Mouse (Mus musculus) embryonic facial prominence, embryonic 14.5 days (tissue): ENCODE results near the gene Rims3. TPM values are rescaled to one million over a fixed set of nuclear protein-coding genes. Genes with fewer than 3 reads are reported as not detected.

Experiments used
- ATAC-seq: fragments of 200-750 bp; cut with Nextera tagmentation; 2 replicates; pipeline ENCODE4 v1.8.0; 2017; ENCODE audit warnings: low read depth, moderate number of reproducible peaks, moderate TSS enrichment
- DNase-seq: peaks from one replicate; pipeline ENCODE4 v3.0.0-alpha.2; 2015; ENCODE audit warnings: low spot score
- H3K27ac ChIP-seq: fragments of 300-500 bp; sonication (generic); replicated peaks from 2 replicates; pipeline ENCODE4 v1.5.1; 2014; ENCODE audit warnings: low read depth, mild to moderate bottlenecking, low read length, moderate library complexity
- H3K27me3 ChIP-seq: fragments of 300-500 bp; sonication (generic); replicated peaks from 2 replicates; pipeline ENCODE4 v1.6.1; 2014; ENCODE audit warnings: low read length; ENCODE audit not compliant: control insufficient read depth, insufficient read depth
- H3K36me3 ChIP-seq: fragments of 300-500 bp; sonication (generic); 2 replicates; pipeline ENCODE4 v1.6.1; 2014; ENCODE audit warnings: low read length, mixed read lengths; ENCODE audit not compliant: control insufficient read depth, insufficient read depth
- H3K4me1 ChIP-seq: fragments of 300-500 bp; sonication (generic); 2 replicates; pipeline ENCODE4 v1.6.1; 2014; ENCODE audit warnings: antibody characterized with exemption, low read length; ENCODE audit not compliant: control insufficient read depth, insufficient read depth
- H3K4me2 ChIP-seq: fragments of 300-500 bp; sonication (generic); 2 replicates; pipeline ENCODE4 v1.6.1; 2014; ENCODE audit warnings: low read depth, mild to moderate bottlenecking, low read length, moderate library complexity, mixed read lengths
- H3K4me3 ChIP-seq: fragments of 300-500 bp; sonication (generic); 2 replicates; pipeline ENCODE4 v1.5.1; 2014; ENCODE audit warnings: low read depth, mild to moderate bottlenecking, low read length
- H3K9ac ChIP-seq: fragments of 300-500 bp; sonication (generic); 2 replicates; pipeline ENCODE4 v1.6.1; 2014; ENCODE audit warnings: low read depth, mild to moderate bottlenecking, low read length, moderate library complexity, mixed read lengths
- H3K9me3 ChIP-seq: fragments of 300-500 bp; sonication (generic); 2 replicates; pipeline ENCODE4 v1.6.1; 2016; ENCODE audit warnings: low read length; ENCODE audit not compliant: control insufficient read depth
- WGBS: fragments of 180-500 bp; shearing (Covaris S2); extraction: QIAGEN DNeasy Blood & Tissue Kit; methylation state at CpG from one replicate; pipeline ENCODE4 v1.1.7; 2014; 5-methylcytosine and 5-hydroxymethylcytosine counted together
- polyA plus RNA-seq: library from polyadenylated mRNA; unstranded; fragments of >200 nt; fragmentation: Nextera tagmentation; extraction: Ambion mirVana; gene quantifications from 2 replicates; pipeline ENCODE4 v1.2.1, GENCODE M21; 2014

Gene Rims3
- polyA plus RNA-seq, 1 experiment from 2014 or later, result 3.4 TPM

GRCm38 (mm10) chr4:120882002-120882625 is 27.5 kb downstream of the Rims3 start:
- Histone ChIP-seq H3K4me3 (no peak overlapping the region), H3K9me3 (no peaks in the 10 kb centered on the region), H3K9ac (no peak overlapping the region), H3K27me3 (no peaks in the 10 kb centered on the region; the same call in 1 of the 2 replicates), H3K36me3 (no peaks in the 10 kb centered on the region), H3K4me2 (no peak overlapping the region), H3K4me1 (peaks cover 6% of the 10 kb centered on the region; the same call in 1 of the 2 replicates), H3K27ac (no peak overlapping the region)
- 53% methylated on average over 3 of the region's 5 CpGs for WGBS
- DNase-seq (peak; percentile 34), ATAC-seq (no peak)

GRCm38 (mm10) chr4:120885208-120886120 is 30.8 kb downstream of the Rims3 start:
- H3K4me2 ChIP-seq, result no peak overlapping the region
- H3K27me3 ChIP-seq, result no peaks in the 10 kb centered on the region; the same call in 1 of the 2 replicates
- H3K36me3 ChIP-seq, result no peaks in the 10 kb centered on the region
- H3K9me3 ChIP-seq, result no peaks in the 10 kb centered on the region
- no peak overlapping the region for H3K4me3 ChIP-seq
- H3K9ac ChIP-seq, result 0 out of 2 replicates have a peak overlapping the region, but pooled peaks have one; percentile 4
- peaks cover 6% of the 10 kb centered on the region; the same call in 1 of the 2 replicates for H3K4me1 ChIP-seq
- WGBS, result 39% methylated on average over 13 of the region's 13 CpGs
- DNase-seq, result peak; percentile 69
- no peak overlapping the region for H3K27ac ChIP-seq
- ATAC-seq, result no peak

- H3K4me2 ChIP-seq, result no peak overlapping the region
- peaks cover 6% of the 10 kb centered on the region; the same call in 1 of the 2 replicates for H3K4me1 ChIP-seq
- no peaks in the 10 kb centered on the region for H3K9me3 ChIP-seq
- no peak overlapping the region for H3K27ac ChIP-seq
- no peaks in the 10 kb centered on the region; the same call in 1 of the 2 replicates for H3K27me3 ChIP-seq
- no peak overlapping the region for H3K4me3 ChIP-seq
- H3K9ac ChIP-seq, result no peak overlapping the region
- ATAC-seq, result no peak
- H3K36me3 ChIP-seq, result no peaks in the 10 kb centered on the region
- no peak for DNase-seq
- WGBS, result 18% methylated on average over 4 of the region's 4 CpGs
Measured at GRCm38 (mm10) chr4:120886131-120886530, 31.5 kb downstream of the Rims3 start.

- H3K4me2 ChIP-seq, result no peak overlapping the region
- no peak for ATAC-seq
- H3K27ac ChIP-seq, result no peak overlapping the region
- WGBS, result 69% methylated on average over 5 of the region's 5 CpGs
- no peak for DNase-seq
- no peak overlapping the region for H3K9ac ChIP-seq
- peaks cover 6% of the 10 kb centered on the region; the same call in 1 of the 2 replicates for H3K4me1 ChIP-seq
- no peaks in the 10 kb centered on the region; the same call in 1 of the 2 replicates for H3K27me3 ChIP-seq
- H3K9me3 ChIP-seq, result no peaks in the 10 kb centered on the region
- no peak overlapping the region for H3K4me3 ChIP-seq
- H3K36me3 ChIP-seq, result no peaks in the 10 kb centered on the region
Measured at GRCm38 (mm10) chr4:120886811-120887210, 32.2 kb downstream of the Rims3 start.

- 26% methylated on average over 8 of the region's 8 CpGs for WGBS
- DNase-seq, result peak; percentile 59
- no peak overlapping the region for H3K9ac ChIP-seq
- H3K27me3 ChIP-seq, result no peaks in the 10 kb centered on the region; the same call in 1 of the 2 replicates
- no peak overlapping the region for H3K27ac ChIP-seq
- H3K4me2 ChIP-seq, result no peak overlapping the region
- H3K9me3 ChIP-seq, result no peaks in the 10 kb centered on the region
- H3K4me1 ChIP-seq, result peaks cover 6% of the 10 kb centered on the region; the same call in 1 of the 2 replicates
- H3K4me3 ChIP-seq, result no peak overlapping the region
- ATAC-seq, result peak; percentile 31
- H3K36me3 ChIP-seq, result no peaks in the 10 kb centered on the region
Measured at GRCm38 (mm10) chr4:120887381-120888112, 32.9 kb downstream of the Rims3 start.

- 59% methylated on average over 8 of the region's 8 CpGs for WGBS
- Histone ChIP-seq H3K9me3 (no peaks in the 10 kb centered on the region), H3K27ac (no peak overlapping the region), H3K27me3 (no peaks in the 10 kb centered on the region; the same call in 1 of the 2 replicates), H3K9ac (no peak overlapping the region), H3K4me1 (peaks cover 6% of the 10 kb centered on the region; the same call in 1 of the 2 replicates), H3K4me3 (no peak overlapping the region), H3K4me2 (no peak overlapping the region), H3K36me3 (no peaks in the 10 kb centered on the region)
- DNase-seq (no peak), ATAC-seq (no peak)
Measured at GRCm38 (mm10) chr4:120888884-120889283, 34.3 kb downstream of the Rims3 start.

- no peaks in the 10 kb centered on the region for H3K27me3 ChIP-seq
- no peak overlapping the region for H3K4me3 ChIP-seq
- no peak overlapping the region for H3K27ac ChIP-seq
- no peaks in the 10 kb centered on the region for H3K9me3 ChIP-seq
- peaks cover 7% of the 10 kb centered on the region; the same call in 1 of the 2 replicates for H3K4me1 ChIP-seq
- peak; percentile 80 for DNase-seq
- no peak overlapping the region for H3K9ac ChIP-seq
- no peak overlapping the region for H3K4me2 ChIP-seq
- no peaks in the 10 kb centered on the region for H3K36me3 ChIP-seq
- ATAC-seq, result peak; percentile 67; the same call in 1 of the 2 replicates
- 54% methylated on average over 11 of the region's 11 CpGs for WGBS
Measured at GRCm38 (mm10) chr4:120890754-120891440, 36.3 kb downstream of the Rims3 start.

- Histone ChIP-seq H3K27me3 (no peaks in the 10 kb centered on the region), H3K4me3 (no peak overlapping the region), H3K9ac (no peak overlapping the region), H3K9me3 (no peaks in the 10 kb centered on the region), H3K4me2 (no peak overlapping the region), H3K36me3 (no peaks in the 10 kb centered on the region), H3K27ac (no peak overlapping the region), H3K4me1 (peaks cover 6% of the 10 kb centered on the region; the same call in 1 of the 2 replicates)
- ATAC-seq, result no peak
- no peak for DNase-seq
Measured at GRCm38 (mm10) chr4:120891960-120892359, 37.3 kb downstream of the Rims3 start.
